Mouse (Mus musculus) lung, postnatal 0 days (tissue): ENCODE results near the gene Plekha5.

Experiments
- CTCF ChIP-seq: IDR thresholded peaks from 2 replicates; pipeline ENCODE4 v1.5.1; 2016; ENCODE audit warnings: antibody characterized with exemption, mild to moderate bottlenecking
- EP300 ChIP-seq: IDR thresholded peaks from 2 replicates; pipeline ENCODE4 v1.6.1; 2016; ENCODE audit warnings: antibody characterized with exemption, mild to moderate bottlenecking, control low read depth

DNA sequence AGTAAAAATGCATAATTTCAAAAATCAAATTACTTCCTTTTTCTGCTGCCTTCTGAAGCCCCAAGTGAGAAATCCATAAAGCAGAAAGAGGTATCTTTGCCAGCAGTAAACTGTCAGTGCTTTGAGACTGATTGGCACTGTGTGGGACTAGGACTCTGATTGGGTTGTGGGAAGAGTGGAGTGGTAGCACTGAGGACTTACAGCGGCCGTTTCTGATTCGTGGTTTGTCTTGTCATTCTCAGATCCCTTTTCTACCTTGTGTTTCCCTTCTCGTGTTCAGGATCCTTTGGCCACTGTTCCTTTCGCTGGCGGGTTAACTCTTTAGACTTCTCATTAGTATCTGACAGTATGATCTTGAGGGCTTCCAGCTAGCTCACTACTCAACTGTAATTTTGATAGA lies 61.8 kb downstream of the Plekha5 start:
- no peak for TF ChIP-seq CTCF
- no peak for TF ChIP-seq EP300
